Mouse (Mus musculus): ENCODE measurements around the gene Afg1l.

GRCm38 (mm10) chr10:42278307-42278850 lies 200.0 kb downstream of the Afg1l start:
- TF ChIP-seq POLR2A (IDR thresholded peaks at IDR 0.05; ENCODE audit: borderline replicate concordance, control insufficient read depth, low read depth, low read length): no peak
- no peak for TF ChIP-seq CTCF (IDR thresholded peaks at IDR 0.05; ENCODE audit: control insufficient read depth, insufficient read depth, low read length)
